Mouse (Mus musculus) lung, postnatal 0 days (tissue): Measurements from ENCODE around the gene Tcf7l2. TPM values are rescaled to one million over a fixed set of nuclear protein-coding genes. Genes with fewer than 3 reads are reported as not detected.

Experiments used
- ATAC-seq: fragments of 200-750 bp; cut with Nextera tagmentation; 2 replicates; pipeline ENCODE4 v1.8.0; 2017; ENCODE audit warnings: moderate library complexity
- DNase-seq: peaks from one replicate; pipeline ENCODE4 v3.0.0-alpha.2; 2016; ENCODE audit warnings: low spot score
- H3K27ac ChIP-seq: fragments of 300-500 bp; sonication (generic); 2 replicates; pipeline ENCODE4 v1.5.1; 2014; ENCODE audit warnings: antibody characterized with exemption, mild to moderate bottlenecking, low read length, mixed read lengths
- H3K27me3 ChIP-seq: fragments of 300-500 bp; sonication (generic); replicated peaks from 2 replicates; pipeline ENCODE4 v1.6.1; 2014; ENCODE audit warnings: low read length, mixed read lengths; ENCODE audit not compliant: insufficient read depth
- H3K36me3 ChIP-seq: fragments of 300-500 bp; sonication (generic); 2 replicates; pipeline ENCODE4 v1.6.1; 2014; ENCODE audit warnings: low read length, mixed read lengths; ENCODE audit not compliant: insufficient read depth
- H3K4me1 ChIP-seq: fragments of 300-500 bp; sonication (generic); 2 replicates; pipeline ENCODE4 v1.6.1; 2014; ENCODE audit warnings: antibody characterized with exemption, low read depth, low read length, mixed read lengths; ENCODE audit not compliant: insufficient read depth
- H3K4me2 ChIP-seq: fragments of 300-500 bp; sonication (generic); replicated peaks from 2 replicates; pipeline ENCODE4 v1.6.1; 2014; ENCODE audit warnings: low read depth, mild to moderate bottlenecking, low read length, moderate library complexity, mixed read lengths
- H3K4me3 ChIP-seq: fragments of 300-500 bp; sonication (generic); 2 replicates; pipeline ENCODE4 v1.5.1; 2014; ENCODE audit warnings: low read depth, low read length
- H3K9ac ChIP-seq: fragments of 300-500 bp; sonication (generic); replicated peaks from 2 replicates; pipeline ENCODE4 v1.6.1; 2014; ENCODE audit warnings: low read depth, mild to moderate bottlenecking
- H3K9me3 ChIP-seq: fragments of 300-500 bp; sonication (generic); 2 replicates; pipeline ENCODE4 v1.6.1; 2016; ENCODE audit warnings: low read length, mixed read lengths
- CTCF ChIP-seq: IDR thresholded peaks from 2 replicates; pipeline ENCODE4 v1.5.1; 2016; ENCODE audit warnings: antibody characterized with exemption, mild to moderate bottlenecking
- EP300 ChIP-seq: IDR thresholded peaks from 2 replicates; pipeline ENCODE4 v1.6.1; 2016; ENCODE audit warnings: antibody characterized with exemption, mild to moderate bottlenecking, control low read depth
- WGBS: fragments of 180-500 bp; shearing (Covaris S2); extraction: QIAGEN DNeasy Blood & Tissue Kit; methylation state at CpG from one replicate; pipeline ENCODE4 v1.1.7; 2014; 5-methylcytosine and 5-hydroxymethylcytosine counted together
- polyA plus RNA-seq: library from polyadenylated mRNA; unstranded; fragments of >200 nt; fragmentation: Nextera tagmentation; extraction: Ambion mirVana; gene quantifications from 2 replicates; pipeline ENCODE4 v1.2.1, GENCODE M21; 2015

Gene Tcf7l2
- polyA plus RNA-seq, 1 experiment from 2014 or later = 44.4 TPM

- WGBS = 70% methylated on average over 15 of the region's 15 CpGs
- no peak for ATAC-seq
- Histone ChIP-seq H3K36me3 (no peaks in the 10 kb centered on the region), H3K27ac (no peak overlapping the region), H3K4me2 (no peak overlapping the region), H3K27me3 (no peaks in the 10 kb centered on the region), H3K4me1 (no peaks in the 10 kb centered on the region), H3K4me3 (no peak overlapping the region), H3K9ac (no peak overlapping the region), H3K9me3 (no peaks in the 10 kb centered on the region)
- DNase-seq = no peak
- no peak for TF ChIP-seq EP300
- no peak for TF ChIP-seq CTCF
These were observed 73.6 kb downstream of the Tcf7l2 start for GRCm38 (mm10) chr19:55815010-55815790.

- Histone ChIP-seq H3K4me1 (0 out of 2 replicates have a peak, but pooled peaks cover 2% of the 10 kb centered on the region), H3K9ac (no peak overlapping the region), H3K4me2 (no peak overlapping the region), H3K9me3 (no peaks in the 10 kb centered on the region), H3K36me3 (no peaks in the 10 kb centered on the region), H3K4me3 (no peak overlapping the region), H3K27me3 (no peaks in the 10 kb centered on the region), H3K27ac (no peak overlapping the region)
- no peak for TF ChIP-seq EP300
- no peak for TF ChIP-seq CTCF
- WGBS = 64% methylated on average over 7 of the region's 7 CpGs
- DNase-seq (no peak), ATAC-seq (no peak)
These were observed 75.4 kb downstream of the Tcf7l2 start for GRCm38 (mm10) chr19:55816974-55817373.

- Histone ChIP-seq H3K27me3 (no peaks in the 10 kb centered on the region), H3K9ac (no peak overlapping the region), H3K9me3 (no peaks in the 10 kb centered on the region), H3K4me3 (no peak overlapping the region), H3K4me1 (peaks cover 2% of the 10 kb centered on the region; the same call in 1 of the 2 replicates), H3K27ac (0 out of 2 replicates have a peak overlapping the region, but pooled peaks have one; percentile 43), H3K4me2 (no peak overlapping the region), H3K36me3 (no peaks in the 10 kb centered on the region)
- peak; percentile 89 for DNase-seq
- WGBS = 59% methylated on average over 7 of the region's 7 CpGs
- ATAC-seq = peak; percentile 90
- TF ChIP-seq CTCF = no peak
- peak; percentile 98 for TF ChIP-seq EP300
These were observed 78.6 kb downstream of the Tcf7l2 start for GRCm38 (mm10) chr19:55820202-55820601.

GRCm38 (mm10) chr19:55825001-55825827 lies 83.6 kb downstream of the Tcf7l2 start:
- H3K4me3 ChIP-seq = no peak overlapping the region
- H3K4me1 ChIP-seq = peaks cover 8% of the 10 kb centered on the region
- WGBS = 63% methylated on average over 8 of the region's 8 CpGs
- H3K27ac ChIP-seq = no peak overlapping the region
- H3K36me3 ChIP-seq = no peaks in the 10 kb centered on the region
- no peak overlapping the region for H3K4me2 ChIP-seq
- no peak overlapping the region for H3K9ac ChIP-seq
- 0 out of 2 replicates have a peak, but pooled peaks cover 4% of the 10 kb centered on the region for H3K27me3 ChIP-seq
- ATAC-seq (no peak), DNase-seq (no peak)
- no peaks in the 10 kb centered on the region for H3K9me3 ChIP-seq
- TF ChIP-seq CTCF (no peak), EP300 (no peak)

GRCm38 (mm10) chr19:55825951-55826507 lies 84.4 kb downstream of the Tcf7l2 start:
- 74% methylated on average over 10 of the region's 10 CpGs for WGBS
- ATAC-seq = no peak
- no peak for DNase-seq

More at GRCm38 (mm10) chr19:55825951-55826507, 84.4 kb downstream of the Tcf7l2 start:
- no peak overlapping the region for H3K4me3 ChIP-seq
- H3K4me1 ChIP-seq = peaks cover 8% of the 10 kb centered on the region
- H3K9ac ChIP-seq = no peak overlapping the region
- H3K27ac ChIP-seq = no peak overlapping the region
- TF ChIP-seq CTCF (no peak), EP300 (no peak)
- H3K27me3 ChIP-seq = 0 out of 2 replicates have a peak, but pooled peaks cover 4% of the 10 kb centered on the region
- H3K4me2 ChIP-seq = no peak overlapping the region
- no peaks in the 10 kb centered on the region for H3K9me3 ChIP-seq
- no peaks in the 10 kb centered on the region for H3K36me3 ChIP-seq
